Mouse (Mus musculus): ENCODE data around the gene Krtap28-13. TPM values are rescaled to one million over a fixed set of nuclear protein-coding genes. Genes with fewer than 3 reads are reported as not detected.

The Krtap28-13 gene
- polyA plus RNA-seq (2016; fragmentation: Nextera tagmentation; extraction: Ambion mirVana): not detected in 2 replicates

GRCm38 (mm10) chr1:83060643-83061042 lies at the start of gene Krtap28-13:
Gene Krtap28-13 (plus strand): TSS chr1:83060930.
- 77% methylated on average over 4 of the region's 4 CpGs for WGBS (ENCODE audit: insufficient replicate concordance)
- Histone ChIP-seq H3K27me3 (replicated peaks) (no peaks in the 10 kb centered on the region), H3K9me3 (replicated peaks) (no peaks in the 10 kb centered on the region), H3K27ac (no peak within 1 kb of the TSS), H3K4me3 (no peak within 1 kb of the TSS), H3K4me1 (no peaks in the 10 kb centered on the region), H3K36me3 (no peaks in the 10 kb centered on the region), H3K9ac (no peak within 1 kb of the TSS), H3K4me2 (no peak within 1 kb of the TSS)
- no peak for ATAC-seq

GRCm38 (mm10) chr1:83014477-83014876 lies 46.3 kb upstream of the Krtap28-13 start:
- no peaks in the 10 kb centered on the region for H3K4me1 ChIP-seq
- no peak overlapping the region for H3K9ac ChIP-seq
- no peak overlapping the region for H3K27ac ChIP-seq
- no peak for ATAC-seq
- no peaks in the 10 kb centered on the region for H3K27me3 ChIP-seq (replicated peaks)
- WGBS (ENCODE audit: insufficient replicate concordance): 85% methylated on average over 3 of the region's 3 CpGs
- H3K9me3 ChIP-seq (replicated peaks): no peaks in the 10 kb centered on the region
- no peak overlapping the region for H3K4me3 ChIP-seq
- H3K36me3 ChIP-seq: no peaks in the 10 kb centered on the region
- no peak overlapping the region for H3K4me2 ChIP-seq

- no peak for ATAC-seq
- Histone ChIP-seq H3K9me3 (replicated peaks) (no peaks in the 10 kb centered on the region), H3K27ac (no peak overlapping the region), H3K4me2 (no peak overlapping the region), H3K27me3 (replicated peaks) (no peaks in the 10 kb centered on the region), H3K4me1 (no peaks in the 10 kb centered on the region), H3K9ac (no peak overlapping the region), H3K4me3 (no peak overlapping the region), H3K36me3 (no peaks in the 10 kb centered on the region)
- WGBS (ENCODE audit: insufficient replicate concordance): 68% methylated on average over 10 of the region's 10 CpGs
These were observed 45.3 kb upstream of the Krtap28-13 start for GRCm38 (mm10) chr1:83015329-83015879.

DNA sequence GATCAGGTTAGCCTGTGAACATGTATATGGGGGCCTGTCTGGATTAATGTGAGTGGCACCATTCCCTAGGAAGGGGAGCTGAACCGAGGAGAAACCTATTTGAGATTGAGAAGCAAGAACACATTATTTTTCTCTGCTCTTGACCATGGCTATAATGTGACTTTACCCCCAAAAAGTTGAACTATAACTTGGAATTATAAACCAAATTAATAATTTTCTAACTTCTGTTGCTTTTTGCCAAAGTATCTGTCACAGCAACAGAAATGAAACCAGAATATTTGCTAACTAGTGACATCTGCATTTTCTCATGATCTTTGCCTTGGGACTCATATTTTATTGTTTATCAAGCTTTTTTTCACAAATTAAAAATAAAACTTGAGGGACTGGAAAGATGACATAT lies 44.2 kb upstream of the Krtap28-13 start:
- no peak overlapping the region for H3K4me2 ChIP-seq
- no peaks in the 10 kb centered on the region for H3K27me3 ChIP-seq (replicated peaks)
- WGBS (ENCODE audit: insufficient replicate concordance): 31% methylated on average over 1 of the region's 1 CpGs
- H3K9ac ChIP-seq: no peak overlapping the region
- H3K4me3 ChIP-seq: no peak overlapping the region
- H3K4me1 ChIP-seq: no peaks in the 10 kb centered on the region
- H3K27ac ChIP-seq: no peak overlapping the region
- H3K36me3 ChIP-seq: no peaks in the 10 kb centered on the region
- ATAC-seq: no peak
- no peaks in the 10 kb centered on the region for H3K9me3 ChIP-seq (replicated peaks)

DNA sequence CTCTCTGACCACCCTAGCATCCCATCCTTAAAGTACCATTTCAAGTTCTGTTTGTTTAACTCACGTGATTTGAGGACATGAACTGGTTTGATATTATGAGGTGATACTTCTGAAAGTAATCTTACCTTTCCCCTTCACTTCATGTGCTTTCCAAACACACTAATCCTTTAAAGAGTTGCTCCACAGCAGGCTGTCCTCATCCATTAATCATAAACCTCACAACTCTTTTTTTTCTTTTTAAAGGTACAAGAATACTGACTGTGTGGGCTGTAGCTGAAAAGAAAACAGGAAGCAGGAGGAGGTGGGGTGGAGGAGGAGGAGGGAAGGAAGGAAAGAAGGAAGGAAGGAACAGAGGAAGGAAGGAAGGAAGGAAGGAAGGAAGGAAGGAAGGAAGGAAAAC lies 28.8 kb upstream of the Krtap28-13 start:
- Histone ChIP-seq H3K9me3 (replicated peaks) (no peaks in the 10 kb centered on the region), H3K4me3 (no peak overlapping the region), H3K27me3 (replicated peaks) (no peaks in the 10 kb centered on the region), H3K36me3 (no peaks in the 10 kb centered on the region), H3K27ac (no peak overlapping the region), H3K4me1 (no peaks in the 10 kb centered on the region), H3K9ac (no peak overlapping the region), H3K4me2 (no peak overlapping the region)
- 26% methylated on average over 1 of the region's 1 CpGs for WGBS (ENCODE audit: insufficient replicate concordance)
- ATAC-seq: no peak

DNA sequence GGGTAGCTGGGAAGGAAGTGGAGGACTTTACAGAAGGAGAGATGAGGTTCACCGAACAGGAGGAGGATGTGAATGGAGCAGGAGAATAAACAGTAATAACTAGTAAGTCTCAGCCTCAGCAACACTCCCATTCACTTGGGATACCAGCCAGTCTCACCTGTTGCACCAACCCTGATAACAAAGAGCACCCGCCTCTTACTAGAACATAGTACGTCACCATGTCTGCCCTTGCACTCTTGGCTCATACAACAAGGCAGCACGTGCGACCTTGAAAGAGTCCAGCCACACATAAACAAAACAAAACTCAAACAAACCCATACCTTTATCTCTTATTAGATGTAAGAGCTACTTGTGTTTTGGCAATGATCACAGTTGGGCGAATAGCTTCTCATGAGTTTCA lies 28.2 kb upstream of the Krtap28-13 start:
- Histone ChIP-seq H3K4me1 (no peaks in the 10 kb centered on the region), H3K9me3 (replicated peaks) (no peaks in the 10 kb centered on the region), H3K4me2 (no peak overlapping the region), H3K27ac (no peak overlapping the region), H3K4me3 (no peak overlapping the region), H3K36me3 (no peaks in the 10 kb centered on the region), H3K27me3 (replicated peaks) (no peaks in the 10 kb centered on the region), H3K9ac (no peak overlapping the region)
- no peak for ATAC-seq
- WGBS (ENCODE audit: insufficient replicate concordance): 72% methylated on average over 6 of the region's 6 CpGs

GRCm38 (mm10) chr1:83034509-83034908 lies 26.2 kb upstream of the Krtap28-13 start:
- no peaks in the 10 kb centered on the region for H3K9me3 ChIP-seq (replicated peaks)
- no peak for ATAC-seq
- peaks cover 4% of the 10 kb centered on the region; the same call in 1 of the 2 replicates for H3K4me1 ChIP-seq
- H3K4me2 ChIP-seq: no peak overlapping the region
- no peaks in the 10 kb centered on the region for H3K36me3 ChIP-seq
- WGBS (ENCODE audit: insufficient replicate concordance): 48% methylated on average over 5 of the region's 5 CpGs
- no peak overlapping the region for H3K4me3 ChIP-seq
- H3K27ac ChIP-seq: no peak overlapping the region
- no peaks in the 10 kb centered on the region for H3K27me3 ChIP-seq (replicated peaks)
- H3K9ac ChIP-seq: no peak overlapping the region

GRCm38 (mm10) chr1:83036892-83037667 lies 23.6 kb upstream of the Krtap28-13 start:
- ATAC-seq: no peak
- no peak overlapping the region for H3K4me2 ChIP-seq
- H3K27me3 ChIP-seq (replicated peaks): peaks cover 3% of the 10 kb centered on the region; the same call in 1 of the 2 replicates
- H3K9me3 ChIP-seq (replicated peaks): no peaks in the 10 kb centered on the region
- no peak overlapping the region for H3K4me3 ChIP-seq
- H3K36me3 ChIP-seq: no peaks in the 10 kb centered on the region
- H3K4me1 ChIP-seq: peaks cover 4% of the 10 kb centered on the region; the same call in 1 of the 2 replicates
- H3K9ac ChIP-seq: no peak overlapping the region
- no peak overlapping the region for H3K27ac ChIP-seq
- 64% methylated on average over 11 of the region's 11 CpGs for WGBS (ENCODE audit: insufficient replicate concordance)

DNA sequence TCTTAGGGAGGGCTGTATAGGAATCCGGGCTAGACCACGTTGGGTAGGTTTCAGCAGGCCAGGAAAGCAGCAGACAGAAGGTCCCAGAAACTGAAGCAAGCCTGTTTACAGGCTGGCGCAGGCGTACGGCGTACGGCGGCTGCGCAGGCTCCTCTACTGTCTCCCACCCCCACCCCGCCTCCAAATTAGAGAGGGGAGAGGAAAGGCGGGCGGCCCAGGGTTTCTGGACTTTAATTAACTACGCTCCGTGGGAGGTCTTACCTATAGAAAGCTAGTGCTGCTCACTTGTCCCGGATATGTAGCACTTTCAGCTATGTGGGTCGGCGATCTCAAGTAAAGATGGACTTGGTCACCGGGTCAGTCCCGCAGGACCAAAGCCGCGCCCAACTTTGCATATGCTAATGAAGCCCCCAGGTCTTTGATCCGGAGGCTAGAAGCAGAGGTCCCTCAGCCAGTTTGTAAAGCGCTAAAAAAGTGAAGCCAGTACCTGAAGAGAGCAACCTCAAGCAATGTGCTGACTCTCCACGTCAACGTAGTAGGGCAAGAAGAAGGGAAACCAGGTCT lies 22.5 kb upstream of the Krtap28-13 start, which contains the start of gene Slc19a3:
Gene Slc19a3, minus strand, starts transcription at position 340 of the 564 bp plus-strand sequence.
- 1% methylated on average over 25 of the region's 25 CpGs for WGBS (ENCODE audit: insufficient replicate concordance)
- peaks cover 4% of the 10 kb centered on the region; the same call in 1 of the 2 replicates for H3K27me3 ChIP-seq (replicated peaks)
- H3K4me1 ChIP-seq: peaks cover 4% of the 10 kb centered on the region; the same call in 1 of the 2 replicates
- H3K9ac ChIP-seq: no peak within 1 kb of the TSS
- H3K9me3 ChIP-seq (replicated peaks): no peaks in the 10 kb centered on the region
- peak; percentile 58; the same call in 1 of the 2 replicates for ATAC-seq
- H3K36me3 ChIP-seq: no peaks in the 10 kb centered on the region
- H3K27ac ChIP-seq: no peak within 1 kb of the TSS
- H3K4me3 ChIP-seq: peak within 1 kb of the TSS; percentile 45
- peak within 1 kb of the TSS; percentile 66 for H3K4me2 ChIP-seq

GRCm38 (mm10) chr1:83039080-83039479 lies 21.6 kb upstream of the Krtap28-13 start:
- peaks cover 4% of the 10 kb centered on the region; the same call in 1 of the 2 replicates for H3K27me3 ChIP-seq (replicated peaks)
- no peak overlapping the region for H3K4me2 ChIP-seq
- H3K4me3 ChIP-seq: no peak overlapping the region
- no peak for ATAC-seq
- peaks cover 4% of the 10 kb centered on the region; the same call in 1 of the 2 replicates for H3K4me1 ChIP-seq
- WGBS (ENCODE audit: insufficient replicate concordance): 52% methylated on average over 4 of the region's 4 CpGs
- no peak overlapping the region for H3K27ac ChIP-seq
- H3K9ac ChIP-seq: no peak overlapping the region
- no peaks in the 10 kb centered on the region for H3K36me3 ChIP-seq
- no peaks in the 10 kb centered on the region for H3K9me3 ChIP-seq (replicated peaks)

DNA sequence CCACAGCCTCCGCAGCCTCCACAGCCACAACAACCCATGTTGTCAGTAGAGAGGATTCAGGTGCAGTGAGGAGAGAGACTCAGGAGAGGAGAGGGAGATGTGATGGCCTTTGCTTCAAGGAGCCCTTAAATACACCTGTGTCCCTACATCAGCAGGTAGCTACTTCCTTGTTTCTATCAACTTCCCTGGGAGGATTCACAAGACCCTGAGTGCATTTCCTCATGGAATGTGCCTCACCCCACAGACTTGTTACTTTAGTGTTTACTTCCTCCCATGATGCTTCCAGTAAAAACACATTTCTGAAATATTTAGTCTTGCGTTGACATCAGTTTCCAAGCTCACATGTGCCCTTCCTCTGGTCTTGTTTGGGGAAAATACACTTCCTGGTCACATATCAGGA lies 18.4 kb upstream of the Krtap28-13 start, which contains the start of gene Krtap28-10:
Gene Krtap28-10, minus strand, starts transcription at position 101 of the 400 bp plus-strand sequence.
- ATAC-seq: no peak
- Histone ChIP-seq H3K9ac (no peak within 1 kb of the TSS), H3K4me1 (peaks cover 4% of the 10 kb centered on the region; the same call in 1 of the 2 replicates), H3K9me3 (replicated peaks) (no peaks in the 10 kb centered on the region), H3K36me3 (no peaks in the 10 kb centered on the region), H3K4me3 (no peak within 1 kb of the TSS), H3K27ac (no peak within 1 kb of the TSS), H3K4me2 (no peak within 1 kb of the TSS), H3K27me3 (replicated peaks) (peaks cover 4% of the 10 kb centered on the region; the same call in 1 of the 2 replicates)
- 79% methylated on average over 2 of the region's 2 CpGs for WGBS (ENCODE audit: insufficient replicate concordance)

- 34% methylated on average over 5 of the region's 5 CpGs for WGBS (ENCODE audit: insufficient replicate concordance)
- H3K36me3 ChIP-seq: no peaks in the 10 kb centered on the region
- no peak within 1 kb of the TSS for H3K4me3 ChIP-seq
- no peaks in the 10 kb centered on the region for H3K4me1 ChIP-seq
- H3K9ac ChIP-seq: no peak within 1 kb of the TSS
- no peak within 1 kb of the TSS for H3K27ac ChIP-seq
- no peak for ATAC-seq
- H3K27me3 ChIP-seq (replicated peaks): peaks cover 4% of the 10 kb centered on the region; the same call in 1 of the 2 replicates
- no peak within 1 kb of the TSS for H3K4me2 ChIP-seq
- no peaks in the 10 kb centered on the region for H3K9me3 ChIP-seq (replicated peaks)
These were observed 15.8 kb upstream of the Krtap28-13 start, which contains the start of gene Gm47969 for GRCm38 (mm10) chr1:83044882-83045427. Gene Gm47969 (plus strand): TSS chr1:83044932.
